In the genomic region with DNA sequence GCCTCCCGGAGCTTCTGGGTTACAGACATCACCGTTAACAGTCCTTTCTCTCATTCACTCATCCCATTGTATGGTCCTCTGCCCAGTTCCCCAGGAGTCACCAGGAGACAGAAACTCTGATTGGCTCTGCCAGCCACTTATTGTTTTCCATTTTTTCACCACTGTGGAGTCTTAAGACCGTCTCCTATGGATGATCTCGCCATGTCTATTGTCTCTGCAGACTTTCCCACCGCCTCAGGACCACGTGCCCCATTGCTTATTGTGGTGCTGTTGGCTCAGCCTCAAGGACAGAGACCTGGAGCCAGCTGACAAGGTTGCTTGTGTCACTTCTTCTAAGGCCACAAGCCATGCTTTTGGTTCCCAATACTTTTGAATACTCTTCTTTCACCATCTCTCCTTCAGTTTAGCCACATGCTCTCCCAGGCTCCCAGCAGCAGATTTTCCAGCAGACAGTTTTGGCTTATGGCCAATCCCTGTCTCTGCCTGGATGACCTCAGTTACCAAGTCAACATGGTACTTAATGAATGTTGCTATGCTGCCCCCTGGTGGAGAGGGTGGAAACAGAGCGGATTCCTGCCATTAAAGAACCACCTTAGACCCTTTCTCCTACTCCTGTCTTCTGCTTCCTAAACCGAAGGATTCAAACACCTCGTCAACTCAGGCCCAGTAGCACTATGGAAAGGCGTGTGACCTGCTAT, we compare ENCODE assay signal across 8 mouse cellular contexts.
DNase-seq lines count a peak whose midpoint lies in the region; ATAC-seq and TF ChIP-seq lines count a peak whose summit lies in the region.

No protein-coding gene starts in this region.

- no peak overlapping the region for H3K4me3 ChIP-seq in limb, embryonic 11.5 days (ENCODE audit: low read depth, low read length)
- H3K4me3 ChIP-seq in midbrain, postnatal 0 days (ENCODE audit: low read depth, low read length), result no peak overlapping the region

- no peak for ATAC-seq in limb, embryonic 11.5 days (ENCODE audit: insufficient number of reproducible peaks, low FRiP score, low TSS enrichment, low read depth)
- no peak for ATAC-seq in midbrain, postnatal 0 days (ENCODE audit: low FRiP score)

- H3K36me3 ChIP-seq in limb, embryonic 11.5 days (ENCODE audit: control insufficient read depth, insufficient read depth, low read length), result no peaks in the 10 kb centered on the region
- H3K36me3 ChIP-seq in midbrain, postnatal 0 days (ENCODE audit: insufficient read depth, low read length), result no peaks in the 10 kb centered on the region

- no peak overlapping the region for H3K9ac ChIP-seq in limb, embryonic 11.5 days (ENCODE audit: low read length)
- no peak overlapping the region for H3K9ac ChIP-seq in midbrain, postnatal 0 days (replicated peaks; ENCODE audit: low read length, poor library complexity, severe bottlenecking)

- no peaks in the 10 kb centered on the region for H3K27me3 ChIP-seq in limb, embryonic 11.5 days (ENCODE audit: control insufficient read depth, insufficient read depth, low read length)
- H3K27me3 ChIP-seq in midbrain, postnatal 0 days (ENCODE audit: insufficient read depth, low read length), result no peaks in the 10 kb centered on the region

- DNase-seq in 3T3-L1 (ENCODE audit: low read depth, low spot score) (peak; percentile 66), WW6 (ENCODE audit: low read depth, low spot score) (peak; percentile 16)
- peak; percentile 49 to 66 for DNase-seq in cerebellum, postnatal 25 days
- DNase-seq in gastrocnemius, postnatal 4 days (ENCODE audit: low spot score in 2 of 2), result peak; percentile 76 to 81
- peak; percentile 71 for DNase-seq in kidney, adult 18-20 months
- DNase-seq in limb, embryonic 11.5 days (ENCODE audit: low spot score), result peak; percentile 82
- DNase-seq in midbrain, postnatal 0 days (ENCODE audit: low spot score), result peak; percentile 95
- peak; percentile 58 for DNase-seq in thymus, postnatal 4 days

- no peaks in the 10 kb centered on the region for H3K4me1 ChIP-seq in limb, embryonic 11.5 days (ENCODE audit: control insufficient read depth, insufficient read depth, low read length)
- no peaks in the 10 kb centered on the region for H3K4me1 ChIP-seq in midbrain, postnatal 0 days (ENCODE audit: insufficient read depth, low read length)

- H3K27ac ChIP-seq in limb, embryonic 11.5 days (replicated peaks; ENCODE audit: low read depth, low read length), result no peak overlapping the region
- no peak overlapping the region for H3K27ac ChIP-seq in midbrain, postnatal 0 days (ENCODE audit: low read depth, low read length)

- WGBS in limb, embryonic 11.5 days, result 61% methylated on average over 10 of the region's 10 CpGs
- 31% methylated on average over 10 of the region's 10 CpGs for WGBS in midbrain, postnatal 0 days

- TF ChIP-seq CTCF in midbrain, postnatal 0 days (IDR thresholded peaks at IDR 0.05), result peak; percentile 73

- no peak overlapping the region for H3K4me2 ChIP-seq in limb, embryonic 11.5 days (ENCODE audit: low read depth, severe bottlenecking)
- H3K4me2 ChIP-seq in midbrain, postnatal 0 days (ENCODE audit: low read depth, low read length, poor library complexity, severe bottlenecking), result no peak overlapping the region

- H3K9me3 ChIP-seq in limb, embryonic 11.5 days (ENCODE audit: control insufficient read depth, low read length), result no peaks in the 10 kb centered on the region
- no peaks in the 10 kb centered on the region for H3K9me3 ChIP-seq in midbrain, postnatal 0 days (ENCODE audit: low read length)

Comparison
In these comparisons a context has a peak if more than half of its experiments do, and no peak if none do; other contexts are left out.
1. DNase-seq: peak in every context shown above with its lines; median percentile 95 in midbrain, postnatal 0 days; 82 in limb, embryonic 11.5 days; 78 in gastrocnemius, postnatal 4 days; 71 in kidney, adult 18-20 months; 66 in 3T3-L1; 58 in thymus, postnatal 4 days; 58 in cerebellum, postnatal 25 days; 16 in WW6.